Mouse (Mus musculus) left cerebral cortex, adult 6 months (tissue): ENCODE results near the gene Slco2a1. TPM values are rescaled to one million over a fixed set of nuclear protein-coding genes. Genes with fewer than 3 reads are reported as not detected.

Experiments used
- long read RNA-seq, 2 experiments: library from polyadenylated mRNA; unstranded; transcript quantifications; one replicate each; pipeline ENCODE4 v2.0.0; 2019 to 2020
- polyA plus RNA-seq: library from polyadenylated mRNA; unstranded; fragments of <200 nt; fragmentation: Nextera tagmentation; gene quantifications from 2 replicates; pipeline ENCODE4 v1.2.3, GENCODE M21; 2021

Gene Slco2a1
- 0.18 and 0.60 TPM in 2 replicates for polyA plus RNA-seq
- long read RNA-seq, experiment 1, partial matches to known transcripts: 0 of 3 reads
- long read RNA-seq, experiment 1, other reads (novel, unspliced or antisense): 3 of 3 reads
- long read RNA-seq, experiment 2, partial matches to known transcripts: 0 of 1 reads
- long read RNA-seq, experiment 2, other reads (novel, unspliced or antisense): 1 of 1 reads

GRCm38 (mm10) chr9:102988462-102988861 lies at the start of gene Slco2a1:
Gene Slco2a1 (plus strand): TSS chr9:102988712.

DNA sequence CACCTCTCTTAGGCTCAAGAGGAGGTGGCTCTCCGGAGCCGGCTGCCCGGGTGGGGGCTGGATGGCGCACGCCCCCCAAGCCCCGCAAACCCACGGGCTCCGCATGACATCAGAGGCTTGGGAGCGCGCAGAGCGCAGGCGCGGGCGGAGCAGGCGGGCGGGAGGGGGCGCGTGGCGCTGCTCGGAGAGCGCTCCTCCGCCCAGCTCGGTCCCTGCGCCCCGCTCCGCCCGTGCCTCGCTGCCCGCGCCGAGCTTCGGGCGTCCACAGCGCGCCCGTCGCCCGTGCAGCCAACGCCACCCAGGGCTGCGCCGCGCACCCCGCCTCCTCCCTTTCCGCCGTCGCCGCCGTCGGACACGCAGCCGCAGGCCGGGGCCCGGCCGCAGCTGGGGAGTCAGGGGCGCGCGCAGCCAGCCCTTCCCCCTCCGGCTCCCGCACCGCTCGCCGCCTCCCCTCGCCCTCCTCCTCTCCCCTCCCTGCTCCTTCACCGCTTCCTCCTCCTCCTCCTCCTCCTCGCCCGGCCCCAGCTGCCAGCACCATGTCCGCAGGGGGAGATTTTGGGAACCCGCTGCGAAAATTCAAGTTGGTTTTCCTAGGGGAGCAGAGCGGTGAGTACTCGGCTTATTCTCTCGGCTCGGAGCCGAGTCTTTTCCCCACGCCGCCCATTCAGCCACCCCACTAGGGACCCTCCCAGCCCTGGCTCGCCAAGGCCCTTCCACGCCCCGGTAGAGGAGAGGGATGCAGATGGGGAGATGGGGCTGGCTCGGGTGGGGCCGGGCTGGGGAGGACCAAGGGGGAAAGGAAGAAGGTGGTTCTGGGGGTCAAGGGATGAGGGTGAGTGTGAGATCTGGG lies 123.3 kb downstream of the Slco2a1 start, which contains the start of gene Rab6b:
TSS of gene Rab6b (plus strand) at position 167 of the 850 bp plus-strand sequence.

Other genes with a start within 250 kb of the Slco2a1 start
- 2.8 and 4.2 TPM in 2 replicates for gene Ryk, start 153.8 kb upstream of the Slco2a1 start, polyA plus RNA-seq
- gene Rab6b, start 123.1 kb downstream of the Slco2a1 start, polyA plus RNA-seq: 121 and 131 TPM in 2 replicates
- gene Srprb, start 213.4 kb downstream of the Slco2a1 start, polyA plus RNA-seq: 24.5 and 30.3 TPM in 2 replicates
- gene Gm20425, start 241.6 kb downstream of the Slco2a1 start, polyA plus RNA-seq: 1.5 TPM in 1 of 2 replicates, not detected in the other
- 508 and 688 TPM in 2 replicates for gene Trf, start 241.7 kb downstream of the Slco2a1 start, polyA plus RNA-seq